Mouse (Mus musculus): Measurements from ENCODE around the gene Ipmk. TPM values are rescaled to one million over a fixed set of nuclear protein-coding genes. Genes with fewer than 3 reads are reported as not detected.

Ipmk gene
- polyA plus RNA-seq, 1 experiment from 2014 or later: 8.7 TPM

DNA sequence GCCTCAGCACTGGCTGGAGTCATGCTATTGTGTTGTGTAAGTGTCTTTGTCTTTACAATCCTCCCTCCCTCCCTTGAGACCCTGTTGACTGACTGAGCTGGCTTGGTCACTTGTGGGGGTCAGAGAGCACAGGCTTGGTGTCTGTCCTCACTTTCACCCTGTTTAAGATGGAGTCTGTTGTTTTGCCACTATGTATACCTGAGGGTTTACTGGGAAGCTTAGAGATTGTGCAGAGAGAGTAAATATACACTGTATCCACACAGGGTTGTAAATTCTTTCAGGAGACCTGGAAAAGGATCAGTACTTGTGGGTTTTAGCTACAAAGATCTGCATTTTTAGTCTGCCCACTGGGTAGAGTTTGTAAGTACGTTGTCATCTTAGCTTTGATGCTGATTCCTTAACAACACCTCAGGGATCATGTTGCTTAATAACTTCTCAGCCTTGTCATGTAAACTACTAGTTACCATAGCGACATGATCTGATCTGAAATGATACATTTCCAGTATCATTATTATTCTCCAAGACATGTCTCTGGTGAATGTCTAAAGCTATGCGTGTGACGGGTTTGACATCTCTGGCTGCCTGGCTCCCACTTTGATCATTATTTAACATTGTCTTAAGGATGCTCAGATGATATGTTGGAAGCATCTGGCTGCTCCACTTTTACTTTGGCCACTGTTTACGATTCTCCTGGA is 58.1 kb downstream of the Ipmk start:
- Histone ChIP-seq H3K9me3 (ENCODE audit: control insufficient read depth, low read length) (no peaks in the 10 kb centered on the region), H3K4me3 (ENCODE audit: control insufficient read depth in 1 of 2, insufficient read depth in 1 of 2, low read depth in 1 of 2, low read length in 2 of 2) (no peak overlapping the region), H3K9ac (ENCODE audit: low read length) (no peak overlapping the region), H3K27ac (replicated peaks in 1 of 2; ENCODE audit: control insufficient read depth in 1 of 2, insufficient read depth in 1 of 2, low read depth in 2 of 2, low read length in 2 of 2) (no peak overlapping the region), H3K27me3 (ENCODE audit: control insufficient read depth, insufficient read depth, low read length) (no peaks in the 10 kb centered on the region), H3K4me1 (ENCODE audit: control insufficient read depth in 2 of 2, insufficient read depth in 2 of 2, low read length in 2 of 2) (no peaks in the 10 kb centered on the region), H3K36me3 (ENCODE audit: control insufficient read depth, insufficient read depth, low read length) (no peaks in the 10 kb centered on the region), H3K4me2 (ENCODE audit: low read length) (no peak overlapping the region)
- 69% methylated on average over 5 of the region's 5 CpGs for WGBS
- ATAC-seq (ENCODE audit: insufficient number of reproducible peaks, insufficient read depth, low FRiP score, low read depth): no peak

DNA sequence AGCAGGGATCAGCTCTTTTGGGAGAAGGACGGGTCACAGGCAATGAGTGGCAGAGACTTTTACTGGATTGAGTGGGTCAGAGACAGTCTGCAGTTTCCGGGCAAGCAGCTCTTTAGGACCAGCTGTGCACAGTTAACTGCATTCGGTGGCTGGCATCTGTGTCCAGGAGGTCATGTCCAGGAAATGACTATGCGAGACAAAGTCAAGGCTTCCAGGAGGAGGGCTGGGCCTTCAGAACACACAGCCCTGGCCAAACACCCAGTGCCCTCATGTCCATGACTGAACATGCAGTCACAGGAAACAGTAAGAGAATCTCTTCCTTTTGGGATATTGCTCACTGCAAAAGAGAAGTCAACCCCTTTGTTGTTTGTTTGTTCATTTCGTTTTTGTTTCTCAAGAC is 62.4 kb downstream of the Ipmk start:
- Histone ChIP-seq H3K4me1 (ENCODE audit: control insufficient read depth in 2 of 2, insufficient read depth in 2 of 2, low read length in 2 of 2) (no peaks in the 10 kb centered on the region), H3K9ac (ENCODE audit: low read length) (no peak overlapping the region), H3K4me3 (ENCODE audit: control insufficient read depth in 1 of 2, insufficient read depth in 1 of 2, low read depth in 1 of 2, low read length in 2 of 2) (no peak overlapping the region), H3K27ac (replicated peaks in 1 of 2; ENCODE audit: control insufficient read depth in 1 of 2, insufficient read depth in 1 of 2, low read depth in 2 of 2, low read length in 2 of 2) (no peak overlapping the region), H3K9me3 (ENCODE audit: control insufficient read depth, low read length) (no peaks in the 10 kb centered on the region), H3K27me3 (ENCODE audit: control insufficient read depth, insufficient read depth, low read length) (no peaks in the 10 kb centered on the region), H3K4me2 (ENCODE audit: low read length) (no peak overlapping the region), H3K36me3 (ENCODE audit: control insufficient read depth, insufficient read depth, low read length) (no peaks in the 10 kb centered on the region)
- ATAC-seq (ENCODE audit: insufficient number of reproducible peaks, insufficient read depth, low FRiP score, low read depth): no peak
- 61% methylated on average over 5 of the region's 5 CpGs for WGBS

DNA sequence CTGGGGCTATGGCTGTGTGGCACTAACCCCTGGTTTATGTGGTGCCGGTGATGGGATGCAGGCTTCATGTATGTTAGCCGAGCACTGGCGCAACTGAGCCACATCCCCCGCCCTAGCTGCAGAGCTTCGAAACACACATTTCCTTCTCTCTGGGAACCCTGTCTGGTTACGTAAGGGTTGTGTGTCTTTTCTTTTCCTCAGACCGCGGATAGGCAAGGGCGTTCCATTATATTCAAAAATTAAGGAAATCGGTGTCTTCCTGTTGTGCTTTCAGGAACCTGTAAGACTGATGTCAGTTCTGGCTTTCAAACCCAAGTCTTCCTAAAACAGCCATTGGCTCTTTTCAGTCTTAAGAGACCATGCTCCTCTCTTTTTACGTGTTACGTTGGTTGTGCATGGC is 65.8 kb downstream of the Ipmk start:
- Histone ChIP-seq H3K9ac (ENCODE audit: low read length) (no peak overlapping the region), H3K36me3 (ENCODE audit: control insufficient read depth, insufficient read depth, low read length) (no peaks in the 10 kb centered on the region), H3K27me3 (ENCODE audit: control insufficient read depth, insufficient read depth, low read length) (no peaks in the 10 kb centered on the region), H3K4me3 (ENCODE audit: control insufficient read depth in 1 of 2, insufficient read depth in 1 of 2, low read depth in 1 of 2, low read length in 2 of 2) (no peak overlapping the region), H3K4me2 (ENCODE audit: low read length) (no peak overlapping the region), H3K27ac (replicated peaks in 1 of 2; ENCODE audit: control insufficient read depth in 1 of 2, insufficient read depth in 1 of 2, low read depth in 2 of 2, low read length in 2 of 2) (no peak overlapping the region), H3K4me1 (ENCODE audit: control insufficient read depth in 2 of 2, insufficient read depth in 2 of 2, low read length in 2 of 2) (no peaks in the 10 kb centered on the region), H3K9me3 (ENCODE audit: control insufficient read depth, low read length) (no peaks in the 10 kb centered on the region)
- no peak for ATAC-seq (ENCODE audit: insufficient number of reproducible peaks, insufficient read depth, low FRiP score, low read depth)
- WGBS: 80% methylated on average over 12 of the region's 12 CpGs

DNA sequence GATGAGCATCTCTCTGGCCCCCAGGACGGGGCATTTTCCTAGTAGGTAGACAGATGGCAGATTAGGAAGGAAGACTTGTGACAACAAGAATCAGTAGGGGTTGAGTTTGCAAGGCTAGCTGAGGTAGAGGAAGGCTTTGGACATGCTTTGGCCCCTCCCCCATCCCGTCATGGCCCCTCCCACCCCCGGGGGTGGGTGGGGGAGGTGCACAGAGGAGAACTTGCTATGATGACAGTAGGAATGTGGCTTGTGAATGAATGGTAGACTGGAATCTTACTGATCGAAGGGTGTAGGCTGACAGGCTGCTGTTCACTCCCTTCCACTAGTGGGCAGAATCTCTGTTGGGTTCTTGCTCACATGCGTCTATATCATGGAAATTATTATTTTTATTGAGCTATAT is 74.0 kb downstream of the Ipmk start:
- Histone ChIP-seq H3K9ac (ENCODE audit: low read length) (no peak overlapping the region), H3K36me3 (ENCODE audit: control insufficient read depth, insufficient read depth, low read length) (no peaks in the 10 kb centered on the region), H3K9me3 (ENCODE audit: control insufficient read depth, low read length) (no peaks in the 10 kb centered on the region), H3K4me1 (ENCODE audit: control insufficient read depth in 2 of 2, insufficient read depth in 2 of 2, low read length in 2 of 2) (no peaks in the 10 kb centered on the region), H3K27me3 (ENCODE audit: control insufficient read depth, insufficient read depth, low read length) (no peaks in the 10 kb centered on the region), H3K27ac (replicated peaks in 1 of 2; ENCODE audit: control insufficient read depth in 1 of 2, insufficient read depth in 1 of 2, low read depth in 2 of 2, low read length in 2 of 2) (no peak overlapping the region), H3K4me3 (ENCODE audit: control insufficient read depth in 1 of 2, insufficient read depth in 1 of 2, low read depth in 1 of 2, low read length in 2 of 2) (no peak overlapping the region), H3K4me2 (ENCODE audit: low read length) (no peak overlapping the region)
- WGBS: 53% methylated on average over 5 of the region's 5 CpGs
- no peak for ATAC-seq (ENCODE audit: insufficient number of reproducible peaks, insufficient read depth, low FRiP score, low read depth)

DNA sequence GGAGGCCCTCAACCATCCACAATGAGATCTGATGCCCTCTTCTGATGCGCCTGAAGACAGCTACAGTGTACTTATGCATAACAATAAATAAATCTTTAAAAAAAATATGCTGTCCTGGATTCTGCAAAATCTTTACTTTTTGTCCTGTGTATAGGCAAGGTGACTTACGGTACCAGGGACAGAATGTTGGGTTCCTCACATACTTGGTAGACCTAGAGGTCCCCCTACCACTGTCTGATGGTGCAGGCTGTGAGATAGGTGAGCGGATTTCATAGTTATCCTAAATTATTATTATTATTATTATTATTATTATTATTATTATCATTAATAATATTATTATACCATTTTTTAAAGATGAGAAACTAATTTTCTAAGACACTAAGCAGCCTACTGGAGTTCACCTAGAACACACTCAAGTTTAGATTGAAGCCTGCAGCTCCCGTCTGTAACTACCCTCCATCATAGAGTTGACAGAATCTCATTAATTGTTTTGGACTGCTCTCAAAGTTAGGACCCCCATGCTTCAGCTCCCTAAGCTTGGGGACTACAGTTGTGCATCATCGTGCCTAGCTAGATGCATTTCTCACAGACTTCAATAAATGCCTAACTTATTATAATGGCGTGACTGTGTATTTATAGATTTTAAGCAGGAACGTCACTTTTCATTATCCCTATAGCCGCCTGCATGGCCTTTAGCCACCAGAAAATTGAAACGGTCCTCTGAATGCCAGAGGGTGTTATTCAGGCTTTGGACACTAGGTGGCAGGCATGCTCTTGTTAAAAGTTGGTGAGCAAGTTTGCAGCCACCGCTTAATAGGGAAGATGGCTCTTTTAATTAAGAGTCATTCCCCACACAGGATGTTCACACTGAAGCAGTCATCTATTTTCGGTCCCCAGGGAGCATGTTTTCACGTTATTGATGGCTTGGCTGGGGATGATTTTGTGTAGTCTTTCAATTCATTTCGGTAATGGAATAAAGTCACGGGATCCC is 74.8 kb downstream of the Ipmk start:
- no peak overlapping the region for H3K9ac ChIP-seq (ENCODE audit: low read length)

DNA sequence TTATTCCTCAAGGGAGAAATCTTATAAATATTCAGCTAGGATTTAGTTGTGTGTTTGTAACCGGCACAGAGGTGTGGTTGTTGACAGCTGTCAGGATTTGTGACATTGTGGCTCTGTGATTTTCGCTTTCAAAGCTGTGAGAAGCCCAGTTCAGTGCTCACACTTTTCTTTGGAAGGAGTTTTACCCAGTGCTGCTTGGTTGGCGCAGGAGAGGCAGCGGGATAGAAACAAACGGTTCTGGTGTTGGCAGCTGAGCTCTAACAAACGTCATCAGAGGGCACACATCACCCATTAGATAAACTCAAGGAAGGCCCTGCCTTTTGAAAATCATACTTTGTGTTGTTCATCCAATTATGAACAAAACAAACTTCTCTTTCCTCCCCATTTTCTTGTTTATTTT is 79.2 kb downstream of the Ipmk start:
- Histone ChIP-seq H3K4me2 (ENCODE audit: low read length) (no peak overlapping the region), H3K9me3 (ENCODE audit: control insufficient read depth, low read length) (no peaks in the 10 kb centered on the region), H3K27me3 (ENCODE audit: control insufficient read depth, insufficient read depth, low read length) (no peaks in the 10 kb centered on the region), H3K9ac (ENCODE audit: low read length) (no peak overlapping the region), H3K36me3 (ENCODE audit: control insufficient read depth, insufficient read depth, low read length) (no peaks in the 10 kb centered on the region), H3K27ac (replicated peaks in 1 of 2; ENCODE audit: control insufficient read depth in 1 of 2, insufficient read depth in 1 of 2, low read depth in 2 of 2, low read length in 2 of 2) (no peak overlapping the region), H3K4me1 (ENCODE audit: control insufficient read depth in 2 of 2, insufficient read depth in 2 of 2, low read length in 2 of 2) (no peaks in the 10 kb centered on the region), H3K4me3 (ENCODE audit: control insufficient read depth in 1 of 2, insufficient read depth in 1 of 2, low read depth in 1 of 2, low read length in 2 of 2) (no peak overlapping the region)
- 59% methylated on average over 6 of the region's 6 CpGs for WGBS
- no peak for ATAC-seq (ENCODE audit: insufficient number of reproducible peaks, insufficient read depth, low FRiP score, low read depth)

More for the DNA sequence above, 74.8 kb downstream of the Ipmk start:
- no peaks in the 10 kb centered on the region for H3K4me1 ChIP-seq (ENCODE audit: control insufficient read depth in 2 of 2, insufficient read depth in 2 of 2, low read length in 2 of 2)
- H3K27ac ChIP-seq (replicated peaks in 1 of 2; ENCODE audit: control insufficient read depth in 1 of 2, insufficient read depth in 1 of 2, low read depth in 2 of 2, low read length in 2 of 2): no peak overlapping the region
- H3K4me3 ChIP-seq (ENCODE audit: control insufficient read depth in 1 of 2, insufficient read depth in 1 of 2, low read depth in 1 of 2, low read length in 2 of 2): no peak overlapping the region
- WGBS: 39% methylated on average over 14 of the region's 14 CpGs
- no peaks in the 10 kb centered on the region for H3K9me3 ChIP-seq (ENCODE audit: control insufficient read depth, low read length)
- H3K4me2 ChIP-seq (ENCODE audit: low read length): no peak overlapping the region
- no peaks in the 10 kb centered on the region for H3K36me3 ChIP-seq (ENCODE audit: control insufficient read depth, insufficient read depth, low read length)
- ATAC-seq (ENCODE audit: insufficient number of reproducible peaks, insufficient read depth, low FRiP score, low read depth): no peak
- H3K27me3 ChIP-seq (ENCODE audit: control insufficient read depth, insufficient read depth, low read length): no peaks in the 10 kb centered on the region

DNA sequence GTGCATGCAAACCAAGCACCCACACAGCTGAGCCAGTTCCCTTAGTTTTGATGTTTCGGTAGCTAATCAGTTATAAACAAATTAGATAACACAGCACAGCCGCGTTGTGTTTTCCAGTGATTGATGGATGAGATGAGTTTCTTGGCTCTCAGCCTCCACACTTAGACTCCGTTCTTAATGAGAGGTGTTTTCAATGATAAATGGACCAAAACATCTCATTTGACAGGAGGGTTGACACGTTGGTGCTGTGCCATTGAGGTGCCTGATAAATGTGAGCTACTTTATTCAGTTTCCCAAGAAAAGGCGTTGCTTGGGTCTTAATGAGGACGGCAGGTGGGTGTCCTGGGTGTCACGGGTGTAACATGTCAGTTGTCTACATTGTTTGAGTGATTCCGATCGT is 79.8 kb downstream of the Ipmk start:
- Histone ChIP-seq H3K36me3 (ENCODE audit: control insufficient read depth, insufficient read depth, low read length) (no peaks in the 10 kb centered on the region), H3K9ac (ENCODE audit: low read length) (no peak overlapping the region), H3K4me1 (ENCODE audit: control insufficient read depth in 2 of 2, insufficient read depth in 2 of 2, low read length in 2 of 2) (no peaks in the 10 kb centered on the region), H3K4me2 (ENCODE audit: low read length) (no peak overlapping the region), H3K4me3 (ENCODE audit: control insufficient read depth in 1 of 2, insufficient read depth in 1 of 2, low read depth in 1 of 2, low read length in 2 of 2) (no peak overlapping the region), H3K9me3 (ENCODE audit: control insufficient read depth, low read length) (no peaks in the 10 kb centered on the region), H3K27ac (replicated peaks in 1 of 2; ENCODE audit: control insufficient read depth in 1 of 2, insufficient read depth in 1 of 2, low read depth in 2 of 2, low read length in 2 of 2) (no peak overlapping the region), H3K27me3 (ENCODE audit: control insufficient read depth, insufficient read depth, low read length) (no peaks in the 10 kb centered on the region)
- ATAC-seq (ENCODE audit: insufficient number of reproducible peaks, insufficient read depth, low FRiP score, low read depth): no peak
- WGBS: 69% methylated on average over 10 of the region's 10 CpGs

Measured in heart, embryonic 14.5 days (tissue).